Mouse (Mus musculus) G1E (cell line): Measurements from ENCODE around the gene Syf2.

Experiments
- CTCF ChIP-seq: IDR thresholded peaks from 2 replicates; pipeline ENCODE4 v1.5.1; 2012; ENCODE audit warnings: low read depth, low read length, inconsistent platforms, mixed read lengths
- GATA1 ChIP-seq: IDR thresholded peaks from 2 replicates; pipeline ENCODE4 v1.6.1; 2012; ENCODE audit warnings: borderline replicate concordance, low read length, inconsistent platforms, mixed read lengths
- GATA2 ChIP-seq: IDR thresholded peaks from 2 replicates; pipeline ENCODE4 v1.6.1; 2012; ENCODE audit warnings: low read depth, low read length, inconsistent platforms, borderline replicate concordance
- POLR2AphosphoS5 ChIP-seq: IDR thresholded peaks from 2 replicates; pipeline ENCODE4 v1.6.1; 2012; ENCODE audit warnings: low read depth, low read length, inconsistent platforms; ENCODE audit not compliant: insufficient replicate concordance
- TAL1 ChIP-seq: conservative IDR thresholded peaks from 2 replicates; pipeline ENCODE4 v1.6.1; 2012; ENCODE audit warnings: low read depth, low read length, inconsistent platforms, mixed read lengths

GRCm38 (mm10) chr4:134975929-134976308, 45.2 kb downstream of the Syf2 start:
- TF ChIP-seq CTCF: no peak
- TF ChIP-seq POLR2AphosphoS5: no peak
- no peak for TF ChIP-seq GATA2
- TF ChIP-seq TAL1: no peak
- TF ChIP-seq GATA1: no peak
